31 mouse cellular contexts compared by ENCODE assay signal in the genomic region with DNA sequence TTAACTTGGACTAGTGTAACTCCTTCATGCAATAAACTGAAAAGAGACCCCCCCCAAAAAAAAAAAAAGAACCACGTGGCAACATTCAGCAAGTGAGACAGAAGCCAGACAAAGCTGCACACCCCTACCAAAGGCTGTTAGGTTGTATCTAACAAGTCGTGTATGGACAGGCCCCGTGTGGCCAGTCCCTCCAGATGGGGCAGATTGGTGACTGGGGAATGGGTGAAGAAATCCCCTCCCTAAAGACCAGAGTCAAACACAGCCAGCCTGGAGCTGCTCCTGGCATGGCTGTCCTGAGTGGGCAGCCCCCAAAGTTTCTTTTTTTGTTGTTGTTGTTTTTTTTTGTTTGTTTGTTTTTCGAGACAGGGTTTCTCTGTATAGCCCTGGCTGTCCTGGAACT.
"Had no signal": no experiment of that assay in that cellular context is flagged by ENCODE, and none has a peak within 500 bp of the region (broad histone marks: within the 10 kb centered on the region; RNA-seq: fewer than 3 reads in every experiment).

No protein-coding gene starts in this region.

- H3K9ac ChIP-seq: limb, embryonic 12.5 days; limb, embryonic 13.5 days; limb, embryonic 15.5 days; liver, embryonic 12.5 days; liver, embryonic 13.5 days; liver, embryonic 14.5 days; liver, embryonic 15.5 days; liver, postnatal 0 days; lung, embryonic 14.5 days; lung, embryonic 15.5 days; midbrain, embryonic 12.5 days; midbrain, embryonic 13.5 days had no signal

- ATAC-seq: liver, embryonic 12.5 days; liver, postnatal 0 days; lung, postnatal 0 days; midbrain, embryonic 13.5 days; midbrain, embryonic 16.5 days had no signal

- DNase-seq: layer of hippocampus, postnatal 36 days; left cerebral cortex, postnatal 4 days; liver; liver, embryonic 13.5 days; liver, postnatal 0 days; lung, adult 18-20 months; lung, adult 2 months; lung, embryonic 14.5 days; lung, postnatal 10 days; lung, postnatal 14 days; lung, postnatal 36 days; lung, postnatal 4 days; midbrain, embryonic 14.5 days had no signal

- H3K27me3 ChIP-seq: limb, embryonic 12.5 days; limb, embryonic 13.5 days; limb, embryonic 15.5 days; liver, embryonic 13.5 days; liver, embryonic 15.5 days; lung, embryonic 15.5 days; midbrain, embryonic 12.5 days; midbrain, embryonic 13.5 days had no signal

- H3K4me2 ChIP-seq: limb, embryonic 12.5 days; limb, embryonic 13.5 days; limb, embryonic 15.5 days; liver, embryonic 11.5 days; liver, embryonic 12.5 days; liver, embryonic 13.5 days; liver, embryonic 15.5 days; lung, embryonic 14.5 days; lung, embryonic 15.5 days; midbrain, embryonic 12.5 days; midbrain, embryonic 13.5 days had no signal

- H3K4me3 ChIP-seq: left cerebral cortex, adult 2 months; limb, embryonic 10.5 days; limb, embryonic 12.5 days; limb, embryonic 13.5 days; limb, embryonic 15.5 days; liver, embryonic 12.5 days; liver, embryonic 13.5 days; liver, embryonic 15.5 days; lung, embryonic 15.5 days; megakaryocyte, embryonic 14.5 days; midbrain, embryonic 10.5 days; midbrain, embryonic 12.5 days; midbrain, embryonic 13.5 days; myocyte had no signal

- H3K27ac ChIP-seq: left cerebral cortex, adult 2 months; limb, embryonic 10.5 days; limb, embryonic 12.5 days; limb, embryonic 13.5 days; liver, embryonic 12.5 days; liver, embryonic 13.5 days; liver, embryonic 14.5 days; liver, embryonic 15.5 days; macrophage; midbrain, embryonic 10.5 days; midbrain, embryonic 12.5 days; midbrain, embryonic 13.5 days had no signal

- H3K9me3 ChIP-seq: limb, embryonic 10.5 days; limb, embryonic 12.5 days; limb, embryonic 13.5 days; limb, embryonic 15.5 days; liver, embryonic 12.5 days; liver, embryonic 13.5 days; liver, embryonic 15.5 days; lung, embryonic 15.5 days; megakaryocyte, embryonic 14.5 days; midbrain, embryonic 10.5 days; midbrain, embryonic 12.5 days; midbrain, embryonic 13.5 days had no signal

- H3K36me3 ChIP-seq: limb, embryonic 10.5 days; limb, embryonic 12.5 days; limb, embryonic 13.5 days; limb, embryonic 15.5 days; liver, embryonic 12.5 days; liver, embryonic 13.5 days; liver, embryonic 15.5 days; lung, embryonic 15.5 days; midbrain, embryonic 10.5 days; midbrain, embryonic 12.5 days; midbrain, embryonic 13.5 days had no signal

- H3K4me1 ChIP-seq: liver, embryonic 12.5 days; liver, embryonic 13.5 days; liver, embryonic 15.5 days; midbrain, embryonic 10.5 days; midbrain, embryonic 12.5 days; midbrain, embryonic 13.5 days had no signal
